Mouse (Mus musculus) embryo, embryonic 9.5 days (tissue): ENCODE results near the gene Rflnb.
"Not testable (repeated sequence)": the region's sequence is repeated elsewhere in the genome, so short reads cannot be mapped to it uniquely, and the experiment has no call there.

Source experiments
- DNase-seq: peaks from one replicate; pipeline ENCODE4 v3.0.0-alpha.2; 2017; ENCODE audit errors: extremely low spot score

Rflnb gene

GRCm38 (mm10) chr11:76037581-76038294, 10.2 kb upstream of the Rflnb start:
- no peak for DNase-seq

- DNase-seq = no peak
Observed at GRCm38 (mm10) chr11:76035182-76035581, 7.6 kb upstream of the Rflnb start.

GRCm38 (mm10) chr11:76033836-76034235, 6.3 kb upstream of the Rflnb start:
- no peak for DNase-seq

GRCm38 (mm10) chr11:76033359-76033758, 5.8 kb upstream of the Rflnb start:
- no peak for DNase-seq

GRCm38 (mm10) chr11:76028072-76028465, 487 bp upstream of the Rflnb start:
- no peak for DNase-seq

GRCm38 (mm10) chr11:76026527-76027138, 949 bp downstream of the Rflnb start:
- DNase-seq = no peak

GRCm38 (mm10) chr11:76025080-76025583, 2.5 kb downstream of the Rflnb start:
- DNase-seq = no peak

- DNase-seq = no peak
Observed at GRCm38 (mm10) chr11:76020916-76021315, 6.7 kb downstream of the Rflnb start.

GRCm38 (mm10) chr11:76019879-76020278, 7.7 kb downstream of the Rflnb start:
- no peak for DNase-seq

- DNase-seq = no peak
Observed at GRCm38 (mm10) chr11:76015814-76016213, 11.8 kb downstream of the Rflnb start.

GRCm38 (mm10) chr11:76015251-76015650, 12.3 kb downstream of the Rflnb start:
- DNase-seq = no peak

- DNase-seq = no peak
Observed at GRCm38 (mm10) chr11:76010838-76011624, 16.6 kb downstream of the Rflnb start.

- DNase-seq = no peak
Observed at GRCm38 (mm10) chr11:76009101-76009500, 18.5 kb downstream of the Rflnb start.

- DNase-seq = no peak
Observed at GRCm38 (mm10) chr11:76008162-76008561, 19.4 kb downstream of the Rflnb start.

- not testable (repeated sequence) for DNase-seq
Observed at GRCm38 (mm10) chr11:76004276-76004675, 23.3 kb downstream of the Rflnb start.

GRCm38 (mm10) chr11:76001237-76001878, 26.2 kb downstream of the Rflnb start:
- DNase-seq = no peak

GRCm38 (mm10) chr11:76000701-76001100, 26.9 kb downstream of the Rflnb start:
- no peak for DNase-seq

GRCm38 (mm10) chr11:75999440-76000155, 28.0 kb downstream of the Rflnb start, which contains the start of gene 1700016K19Rik:
Gene 1700016K19Rik (plus strand): TSS chr11:75999912.
- peak; percentile 76 for DNase-seq

GRCm38 (mm10) chr11:75994357-75994756, 33.2 kb downstream of the Rflnb start:
- DNase-seq = no peak

GRCm38 (mm10) chr11:75992481-75992880, 35.1 kb downstream of the Rflnb start:
- no peak for DNase-seq

GRCm38 (mm10) chr11:75991911-75992310, 35.7 kb downstream of the Rflnb start:
- no peak for DNase-seq
